Mouse (Mus musculus) embryonic facial prominence, embryonic 11.5 days (tissue): ENCODE data around the gene Gtf2i. TPM values are rescaled to one million over a fixed set of nuclear protein-coding genes. Genes with fewer than 3 reads are reported as not detected.

Experiments
- ATAC-seq: fragments of 200-750 bp; cut with Nextera tagmentation; replicated peaks from 2 replicates; pipeline ENCODE4 v1.8.0; 2017; ENCODE audit warnings: low read depth; ENCODE audit not compliant: insufficient number of reproducible peaks, low FRiP score, low TSS enrichment
- DNase-seq: peaks from one replicate; pipeline ENCODE4 v3.0.0-alpha.2; 2015; ENCODE audit warnings: low spot score
- H3K27ac ChIP-seq: fragments of 300-500 bp; sonication (generic); replicated peaks from 2 replicates; pipeline ENCODE4 v1.5.1; 2014; ENCODE audit warnings: mild to moderate bottlenecking, low read depth, low read length, control low read depth
- H3K27me3 ChIP-seq: fragments of 300-500 bp; sonication (generic); 2 replicates; pipeline ENCODE4 v1.6.1; 2014; ENCODE audit warnings: mild to moderate bottlenecking, low read length, moderate library complexity, mixed read lengths; ENCODE audit not compliant: control insufficient read depth, insufficient read depth
- H3K36me3 ChIP-seq: fragments of 300-500 bp; sonication (generic); replicated peaks from 2 replicates; pipeline ENCODE4 v1.6.1; 2014; ENCODE audit warnings: low read depth, mild to moderate bottlenecking, low read length, moderate library complexity, mixed read lengths; ENCODE audit not compliant: control insufficient read depth, insufficient read depth
- H3K4me1 ChIP-seq: fragments of 300-500 bp; sonication (generic); 2 replicates; pipeline ENCODE4 v1.6.1; 2014; ENCODE audit warnings: low read length, mixed read lengths; ENCODE audit not compliant: control insufficient read depth, insufficient read depth
- H3K4me2 ChIP-seq: fragments of 300-500 bp; sonication (generic); 2 replicates; pipeline ENCODE4 v1.6.1; 2014; ENCODE audit warnings: low read depth, mild to moderate bottlenecking, control low read depth, low read length, moderate library complexity
- H3K4me3 ChIP-seq: fragments of 300-500 bp; sonication (generic); 2 replicates; pipeline ENCODE4 v1.5.1; 2014; ENCODE audit warnings: low read depth, low read length, control low read depth
- H3K9ac ChIP-seq: fragments of 300-500 bp; sonication (generic); replicated peaks from 2 replicates; pipeline ENCODE4 v1.6.1; 2014; ENCODE audit warnings: mild to moderate bottlenecking, control low read depth, low read length
- H3K9me3 ChIP-seq: fragments of 300-500 bp; sonication (generic); replicated peaks from 2 replicates; pipeline ENCODE4 v1.6.1; 2016; ENCODE audit warnings: mild to moderate bottlenecking, low read length, inconsistent platforms, mixed read lengths; ENCODE audit not compliant: control insufficient read depth
- WGBS: fragments of 180-500 bp; shearing (Covaris S2); extraction: QIAGEN DNeasy Blood & Tissue Kit; methylation state at CpG from one replicate; pipeline ENCODE4 v1.1.7; 2014; 5-methylcytosine and 5-hydroxymethylcytosine counted together
- polyA plus RNA-seq: library from polyadenylated mRNA; unstranded; fragments of >200 nt; fragmentation: Nextera tagmentation; extraction: Ambion mirVana; gene quantifications from 2 replicates; pipeline ENCODE4 v1.2.1, GENCODE M21; 2014

Gtf2i gene
- polyA plus RNA-seq, 1 experiment from 2014 or later: 193 TPM

GRCm38 (mm10) chr5:134248608-134249244, 65.8 kb downstream of the Gtf2i start:
- Histone ChIP-seq H3K27me3 (no peaks in the 10 kb centered on the region), H3K4me1 (no peaks in the 10 kb centered on the region), H3K9me3 (no peaks in the 10 kb centered on the region), H3K4me3 (no peak overlapping the region), H3K9ac (no peak overlapping the region), H3K36me3 (peaks cover 73% of the 10 kb centered on the region), H3K27ac (no peak overlapping the region), H3K4me2 (no peak overlapping the region)
- no peak for DNase-seq
- no peak for ATAC-seq
- 92% methylated on average over 14 of the region's 14 CpGs for whole genome bisulfite sequencing

GRCm38 (mm10) chr5:134246146-134246545, 68.4 kb downstream of the Gtf2i start:
- H3K4me3 ChIP-seq: no peak overlapping the region
- WGBS: 92% methylated on average over 5 of the region's 5 CpGs
- ATAC-seq: no peak

GRCm38 (mm10) chr5:134244890-134245289, 69.7 kb downstream of the Gtf2i start:
- Histone ChIP-seq H3K4me1 (no peaks in the 10 kb centered on the region), H3K9ac (no peak overlapping the region), H3K27me3 (no peaks in the 10 kb centered on the region), H3K36me3 (peaks cover 69% of the 10 kb centered on the region), H3K4me3 (no peak overlapping the region), H3K27ac (no peak overlapping the region), H3K9me3 (no peaks in the 10 kb centered on the region), H3K4me2 (no peak overlapping the region)
- ATAC-seq (no peak), DNase-seq (no peak)
- 92% methylated on average over 5 of the region's 5 CpGs for WGBS

More at GRCm38 (mm10) chr5:134246146-134246545, 68.4 kb downstream of the Gtf2i start:
- Histone ChIP-seq H3K9me3 (no peaks in the 10 kb centered on the region), H3K27me3 (no peaks in the 10 kb centered on the region), H3K9ac (no peak overlapping the region), H3K27ac (no peak overlapping the region), H3K36me3 (peaks cover 66% of the 10 kb centered on the region), H3K4me1 (no peaks in the 10 kb centered on the region), H3K4me2 (no peak overlapping the region)
- no peak for DNase-seq

GRCm38 (mm10) chr5:134243661-134244436, 70.7 kb downstream of the Gtf2i start:
- no peaks in the 10 kb centered on the region for H3K27me3 ChIP-seq
- no peak overlapping the region for H3K9ac ChIP-seq
- H3K9me3 ChIP-seq: no peaks in the 10 kb centered on the region
- H3K36me3 ChIP-seq: peaks cover 69% of the 10 kb centered on the region
- WGBS: 93% methylated on average over 26 of the region's 26 CpGs
- no peaks in the 10 kb centered on the region for H3K4me1 ChIP-seq
- no peak overlapping the region for H3K27ac ChIP-seq
- DNase-seq (no peak), ATAC-seq (no peak)
- no peak overlapping the region for H3K4me2 ChIP-seq
- H3K4me3 ChIP-seq: no peak overlapping the region

- Histone ChIP-seq H3K9ac (no peak overlapping the region), H3K4me2 (no peak overlapping the region), H3K27ac (no peak overlapping the region), H3K27me3 (no peaks in the 10 kb centered on the region), H3K9me3 (no peaks in the 10 kb centered on the region), H3K4me3 (no peak overlapping the region), H3K4me1 (no peaks in the 10 kb centered on the region), H3K36me3 (peaks cover 68% of the 10 kb centered on the region)
- WGBS: 89% methylated on average over 5 of the region's 5 CpGs
- DNase-seq: no peak
- no peak for ATAC-seq
Measured at GRCm38 (mm10) chr5:134241831-134242230, 72.7 kb downstream of the Gtf2i start.

- WGBS: 84% methylated on average over 28 of the region's 28 CpGs
- H3K9ac ChIP-seq: no peak overlapping the region
- H3K36me3 ChIP-seq: peaks cover 45% of the 10 kb centered on the region
Measured at GRCm38 (mm10) chr5:134237936-134238760, 76.4 kb downstream of the Gtf2i start.

GRCm38 (mm10) chr5:134237508-134237907, 77.1 kb downstream of the Gtf2i start:
- no peak for DNase-seq
- no peak overlapping the region for H3K4me3 ChIP-seq
- H3K27me3 ChIP-seq: no peaks in the 10 kb centered on the region
- H3K4me2 ChIP-seq: no peak overlapping the region
- H3K4me1 ChIP-seq: no peaks in the 10 kb centered on the region; the same call in 1 of the 2 replicates
- WGBS: 94% methylated on average over 11 of the region's 11 CpGs
- ATAC-seq: no peak
- H3K9me3 ChIP-seq: no peaks in the 10 kb centered on the region
- peaks cover 42% of the 10 kb centered on the region for H3K36me3 ChIP-seq
- H3K27ac ChIP-seq: no peak overlapping the region
- H3K9ac ChIP-seq: no peak overlapping the region

More at GRCm38 (mm10) chr5:134237936-134238760, 76.4 kb downstream of the Gtf2i start:
- Histone ChIP-seq H3K4me1 (no peaks in the 10 kb centered on the region; the same call in 1 of the 2 replicates), H3K27ac (no peak overlapping the region), H3K4me2 (no peak overlapping the region), H3K9me3 (no peaks in the 10 kb centered on the region), H3K27me3 (no peaks in the 10 kb centered on the region), H3K4me3 (no peak overlapping the region)
- DNase-seq: peak; percentile 43
- peak; percentile 39; the same call in 1 of the 2 replicates for ATAC-seq
